Mouse (Mus musculus): ENCODE results near the gene Capza2. TPM values are rescaled to one million over a fixed set of nuclear protein-coding genes. Genes with fewer than 3 reads are reported as not detected.
"Not testable (repeated sequence)": the region's sequence is repeated elsewhere in the genome, so short reads cannot be mapped to it uniquely, and the experiment has no call there.

Gene Capza2
- polyA plus RNA-seq, 1 experiment from 2014 or later: 107 TPM

- peak overlapping the region; percentile 97 for H3K27ac ChIP-seq (ENCODE audit: low read depth)
- no peaks in the 10 kb centered on the region for H3K36me3 ChIP-seq (replicated peaks; ENCODE audit: insufficient read depth, low read length)
- peak overlapping the region; percentile 92 for H3K4me3 ChIP-seq (ENCODE audit: low read depth, low read length)
- ATAC-seq (peak; percentile 85), DNase-seq (peak; percentile 81)
- H3K4me2 ChIP-seq (ENCODE audit: low read depth, low read length): peak overlapping the region; percentile 77
- TF ChIP-seq CTCF (IDR thresholded peaks at IDR 0.05; ENCODE audit: low read depth) (no peak), EP300 (IDR thresholded peaks at IDR 0.05; ENCODE audit: low read depth) (no peak)
- peak overlapping the region; percentile 96 for H3K9ac ChIP-seq (replicated peaks)
- no peaks in the 10 kb centered on the region for H3K9me3 ChIP-seq (ENCODE audit: low read length)
- WGBS (ENCODE audit: insufficient replicate concordance): 4% methylated on average over 64 of the region's 97 CpGs
- H3K27me3 ChIP-seq (ENCODE audit: insufficient read depth, low read length): no peaks in the 10 kb centered on the region
- peaks cover 30% of the 10 kb centered on the region for H3K4me1 ChIP-seq (ENCODE audit: insufficient read depth)
These were observed 57.9 kb downstream of the Capza2 start for GRCm38 (mm10) chr6:17693726-17694549.

- Histone ChIP-seq H3K36me3 (replicated peaks; ENCODE audit: insufficient read depth, low read length) (no peaks in the 10 kb centered on the region), H3K27ac (ENCODE audit: low read depth) (peak overlapping the region; percentile 97), H3K9ac (replicated peaks) (peak overlapping the region; percentile 96), H3K9me3 (ENCODE audit: low read length) (no peaks in the 10 kb centered on the region), H3K4me3 (ENCODE audit: low read depth, low read length) (peak overlapping the region; percentile 92), H3K4me1 (ENCODE audit: insufficient read depth) (peaks cover 30% of the 10 kb centered on the region), H3K4me2 (ENCODE audit: low read depth, low read length) (peak overlapping the region; percentile 77), H3K27me3 (ENCODE audit: insufficient read depth, low read length) (no peaks in the 10 kb centered on the region)
- TF ChIP-seq EP300 (IDR thresholded peaks at IDR 0.05; ENCODE audit: low read depth) (no peak), CTCF (IDR thresholded peaks at IDR 0.05; ENCODE audit: low read depth) (peak; percentile 65)
- 0% methylated on average over 46 of the region's 46 CpGs for WGBS (ENCODE audit: insufficient replicate concordance)
- peak; percentile 82 for DNase-seq
- peak; percentile 85 for ATAC-seq
These were observed 58.5 kb downstream of the Capza2 start for GRCm38 (mm10) chr6:17694550-17694951.

- WGBS (ENCODE audit: insufficient replicate concordance): 57% methylated on average over 5 of the region's 5 CpGs
- TF ChIP-seq CTCF (IDR thresholded peaks at IDR 0.05; ENCODE audit: low read depth) (peak; percentile 76), EP300 (IDR thresholded peaks at IDR 0.05; ENCODE audit: low read depth) (no peak)
- Histone ChIP-seq H3K4me2 (ENCODE audit: low read depth, low read length) (peak overlapping the region; percentile 10), H3K4me3 (ENCODE audit: low read depth, low read length) (no peak overlapping the region), H3K27ac (ENCODE audit: low read depth) (no peak overlapping the region), H3K36me3 (replicated peaks; ENCODE audit: insufficient read depth, low read length) (no peaks in the 10 kb centered on the region), H3K9ac (replicated peaks) (no peak overlapping the region), H3K27me3 (ENCODE audit: insufficient read depth, low read length) (no peaks in the 10 kb centered on the region), H3K9me3 (ENCODE audit: low read length) (no peaks in the 10 kb centered on the region), H3K4me1 (ENCODE audit: insufficient read depth) (peaks cover 35% of the 10 kb centered on the region)
- DNase-seq: peak; percentile 65
- ATAC-seq: no peak
These were observed 60.3 kb downstream of the Capza2 start for GRCm38 (mm10) chr6:17696321-17696734.

GRCm38 (mm10) chr6:17700936-17701612, 65.0 kb downstream of the Capza2 start:
- Histone ChIP-seq H3K27me3 (ENCODE audit: insufficient read depth, low read length) (no peaks in the 10 kb centered on the region), H3K4me2 (ENCODE audit: low read depth, low read length) (no peak overlapping the region), H3K9me3 (ENCODE audit: low read length) (no peaks in the 10 kb centered on the region), H3K9ac (replicated peaks) (no peak overlapping the region), H3K27ac (ENCODE audit: low read depth) (no peak overlapping the region), H3K4me3 (ENCODE audit: low read depth, low read length) (no peak overlapping the region), H3K4me1 (ENCODE audit: insufficient read depth) (peaks cover 11% of the 10 kb centered on the region), H3K36me3 (replicated peaks; ENCODE audit: insufficient read depth, low read length) (no peaks in the 10 kb centered on the region)
- 80% methylated on average over 7 of the region's 7 CpGs for WGBS (ENCODE audit: insufficient replicate concordance)
- TF ChIP-seq CTCF (IDR thresholded peaks at IDR 0.05; ENCODE audit: low read depth): no peak
- no peak for TF ChIP-seq EP300 (IDR thresholded peaks at IDR 0.05; ENCODE audit: low read depth)
- ATAC-seq (no peak), DNase-seq (no peak)

GRCm38 (mm10) chr6:17704038-17704437, 68.0 kb downstream of the Capza2 start:
- H3K4me1 ChIP-seq (ENCODE audit: insufficient read depth): peaks cover 13% of the 10 kb centered on the region
- H3K9ac ChIP-seq (replicated peaks); ATAC-seq; H3K9me3 ChIP-seq (ENCODE audit: low read length); H3K4me2 ChIP-seq (ENCODE audit: low read depth, low read length); DNase-seq; H3K36me3 ChIP-seq (replicated peaks; ENCODE audit: insufficient read depth, low read length); H3K27ac ChIP-seq (ENCODE audit: low read depth); H3K4me3 ChIP-seq (ENCODE audit: low read depth, low read length); H3K27me3 ChIP-seq (ENCODE audit: insufficient read depth, low read length): not testable (repeated sequence)
- 75% methylated on average over 1 of the region's 1 CpGs for WGBS (ENCODE audit: insufficient replicate concordance)

- TF ChIP-seq EP300 (IDR thresholded peaks at IDR 0.05; ENCODE audit: low read depth) (no peak), CTCF (IDR thresholded peaks at IDR 0.05; ENCODE audit: low read depth) (no peak)
- 51% methylated on average over 3 of the region's 3 CpGs for WGBS (ENCODE audit: insufficient replicate concordance)
- Histone ChIP-seq H3K36me3 (replicated peaks; ENCODE audit: insufficient read depth, low read length) (no peaks in the 10 kb centered on the region), H3K4me3 (ENCODE audit: low read depth, low read length) (no peak overlapping the region), H3K4me1 (ENCODE audit: insufficient read depth) (peaks cover 8% of the 10 kb centered on the region), H3K27me3 (ENCODE audit: insufficient read depth, low read length) (no peaks in the 10 kb centered on the region), H3K9ac (replicated peaks) (no peak overlapping the region), H3K9me3 (ENCODE audit: low read length) (no peaks in the 10 kb centered on the region), H3K27ac (ENCODE audit: low read depth) (no peak overlapping the region), H3K4me2 (ENCODE audit: low read depth, low read length) (no peak overlapping the region)
- DNase-seq (no peak), ATAC-seq (no peak)
These were observed 69.9 kb downstream of the Capza2 start for GRCm38 (mm10) chr6:17705973-17706372.

Other genes starting within 250 kb of the Capza2 start
- gene Met, start 172.4 kb upstream of the Capza2 start, polyA plus RNA-seq (2015; fragmentation: Nextera tagmentation; extraction: Ambion mirVana): 7.2 and 8.2 TPM in 2 replicates
- 11.0 and 11.9 TPM in 2 replicates for gene St7, start 56.7 kb downstream of the Capza2 start, polyA plus RNA-seq (2015; fragmentation: Nextera tagmentation; extraction: Ambion mirVana)

Measured in liver, postnatal 0 days (tissue).